Mouse (Mus musculus) embryonic facial prominence, embryonic 13.5 days (tissue): ENCODE results near the gene Piwil1. TPM values are rescaled to one million over a fixed set of nuclear protein-coding genes. Genes with fewer than 3 reads are reported as not detected.

Source experiments
- ATAC-seq: fragments of 200-750 bp; cut with Nextera tagmentation; 2 replicates; pipeline ENCODE4 v1.8.0; 2017; ENCODE audit warnings: low read depth; ENCODE audit not compliant: insufficient number of reproducible peaks, insufficient read depth, low FRiP score, low TSS enrichment
- H3K27ac ChIP-seq: fragments of 300-500 bp; sonication (generic); 2 replicates; pipeline ENCODE4 v1.5.1; 2015; ENCODE audit warnings: moderate library complexity, mild to moderate bottlenecking, inconsistent platforms
- H3K27me3 ChIP-seq: fragments of 300-500 bp; sonication (generic); 2 replicates; pipeline ENCODE4 v1.6.1; 2015; ENCODE audit warnings: mild to moderate bottlenecking, inconsistent platforms
- H3K36me3 ChIP-seq: fragments of 300-500 bp; sonication (generic); 2 replicates; pipeline ENCODE4 v1.6.1; 2015; ENCODE audit warnings: mild to moderate bottlenecking, inconsistent platforms
- H3K4me1 ChIP-seq: fragments of 300-500 bp; sonication (generic); 2 replicates; pipeline ENCODE4 v1.6.1; 2015; ENCODE audit warnings: inconsistent platforms
- H3K4me2 ChIP-seq: fragments of 300-500 bp; sonication (generic); 2 replicates; pipeline ENCODE4 v1.6.1; 2015; ENCODE audit warnings: moderate library complexity, mild to moderate bottlenecking, inconsistent platforms
- H3K4me3 ChIP-seq: fragments of 300-500 bp; sonication (generic); 2 replicates; pipeline ENCODE4 v1.5.1; 2015; ENCODE audit warnings: mild to moderate bottlenecking, inconsistent platforms
- H3K9ac ChIP-seq: fragments of 300-500 bp; sonication (generic); 2 replicates; pipeline ENCODE4 v1.6.1; 2015; ENCODE audit warnings: mild to moderate bottlenecking, inconsistent platforms
- H3K9me3 ChIP-seq: fragments of 300-500 bp; sonication (generic); 2 replicates; pipeline ENCODE4 v1.6.1; 2016; ENCODE audit warnings: inconsistent platforms
- WGBS: fragments of 180-500 bp; shearing (Covaris S2); methylation state at CpG from one replicate; pipeline ENCODE4 v1.1.7; 2015; ENCODE audit warnings: mixed read lengths; 5-methylcytosine and 5-hydroxymethylcytosine counted together
- polyA plus RNA-seq: library from polyadenylated mRNA; unstranded; fragments of >200 nt; fragmentation: Nextera tagmentation; extraction: Ambion mirVana; gene quantifications from 2 replicates; pipeline ENCODE4 v1.2.1, GENCODE M21; 2015

Gene Piwil1
- polyA plus RNA-seq, 1 experiment from 2014 or later = not detected

- Histone ChIP-seq H3K9ac (no peak overlapping the region), H3K36me3 (no peaks in the 10 kb centered on the region), H3K9me3 (peaks cover 7% of the 10 kb centered on the region; the same call in 1 of the 2 replicates), H3K27me3 (peaks cover 4% of the 10 kb centered on the region), H3K27ac (peak overlapping the region; percentile 7; the same call in 1 of the 2 replicates), H3K4me2 (peak overlapping the region; percentile 49), H3K4me1 (peaks cover 15% of the 10 kb centered on the region), H3K4me3 (no peak overlapping the region)
- ATAC-seq = peak; percentile 69; the same call in 1 of the 2 replicates
- 8% methylated on average over 15 of the region's 15 CpGs for WGBS
Measured at GRCm38 (mm10) chr5:128684621-128685020, 17.7 kb upstream of the Piwil1 start.

GRCm38 (mm10) chr5:128687139-128687538, 15.2 kb upstream of the Piwil1 start:
- Histone ChIP-seq H3K27me3 (peaks cover 4% of the 10 kb centered on the region), H3K4me2 (no peak overlapping the region), H3K36me3 (no peaks in the 10 kb centered on the region), H3K9ac (no peak overlapping the region), H3K4me3 (no peak overlapping the region), H3K9me3 (peaks cover 7% of the 10 kb centered on the region; the same call in 1 of the 2 replicates), H3K27ac (no peak overlapping the region), H3K4me1 (peaks cover 15% of the 10 kb centered on the region)
- no peak for ATAC-seq
- 80% methylated on average over 5 of the region's 5 CpGs for WGBS

GRCm38 (mm10) chr5:128694107-128694506, 8.2 kb upstream of the Piwil1 start:
- Histone ChIP-seq H3K9ac (no peak overlapping the region), H3K4me3 (no peak overlapping the region), H3K4me2 (no peak overlapping the region), H3K27ac (no peak overlapping the region), H3K4me1 (peaks cover 24% of the 10 kb centered on the region), H3K36me3 (no peaks in the 10 kb centered on the region), H3K9me3 (no peaks in the 10 kb centered on the region), H3K27me3 (peaks cover 10% of the 10 kb centered on the region; the same call in 1 of the 2 replicates)
- ATAC-seq = no peak
- 68% methylated on average over 6 of the region's 6 CpGs for WGBS

- Histone ChIP-seq H3K36me3 (no peaks in the 10 kb centered on the region), H3K4me3 (no peak overlapping the region), H3K4me2 (peak overlapping the region; percentile 14; the same call in 1 of the 2 replicates), H3K4me1 (peaks cover 24% of the 10 kb centered on the region), H3K9me3 (no peaks in the 10 kb centered on the region), H3K27ac (no peak overlapping the region), H3K9ac (no peak overlapping the region), H3K27me3 (peaks cover 10% of the 10 kb centered on the region; the same call in 1 of the 2 replicates)
- WGBS = 31% methylated on average over 18 of the region's 18 CpGs
- ATAC-seq = no peak
Measured at GRCm38 (mm10) chr5:128694611-128695325, 7.6 kb upstream of the Piwil1 start.

- H3K27me3 ChIP-seq = peaks cover 10% of the 10 kb centered on the region; the same call in 1 of the 2 replicates
- H3K27ac ChIP-seq = no peak overlapping the region
- 28% methylated on average over 10 of the region's 10 CpGs for WGBS
- H3K9ac ChIP-seq = no peak overlapping the region
- H3K4me3 ChIP-seq = no peak overlapping the region
- H3K9me3 ChIP-seq = no peaks in the 10 kb centered on the region
- peak overlapping the region; percentile 39 for H3K4me2 ChIP-seq
- no peak for ATAC-seq
- H3K4me1 ChIP-seq = peaks cover 24% of the 10 kb centered on the region
- no peaks in the 10 kb centered on the region for H3K36me3 ChIP-seq
Measured at GRCm38 (mm10) chr5:128696824-128697223, 5.5 kb upstream of the Piwil1 start.

GRCm38 (mm10) chr5:128700716-128701115, 1.6 kb upstream of the Piwil1 start:
- Histone ChIP-seq H3K9me3 (no peaks in the 10 kb centered on the region), H3K9ac (no peak overlapping the region), H3K27me3 (peaks cover 7% of the 10 kb centered on the region; the same call in 1 of the 2 replicates), H3K36me3 (no peaks in the 10 kb centered on the region), H3K4me2 (no peak overlapping the region), H3K4me3 (no peak overlapping the region), H3K27ac (no peak overlapping the region), H3K4me1 (peaks cover 24% of the 10 kb centered on the region)
- 32% methylated on average over 11 of the region's 11 CpGs for WGBS
- no peak for ATAC-seq

GRCm38 (mm10) chr5:128703688-128704087, 1.4 kb downstream of the Piwil1 start:
- H3K9me3 ChIP-seq = 0 out of 2 replicates have a peak, but pooled peaks cover 3% of the 10 kb centered on the region
- WGBS = 18% methylated on average over 10 of the region's 10 CpGs
- no peaks in the 10 kb centered on the region for H3K36me3 ChIP-seq
- peaks cover 11% of the 10 kb centered on the region for H3K4me1 ChIP-seq
- no peak overlapping the region for H3K27ac ChIP-seq
- H3K9ac ChIP-seq = no peak overlapping the region
- no peak overlapping the region for H3K4me3 ChIP-seq
- no peaks in the 10 kb centered on the region for H3K27me3 ChIP-seq
- peak overlapping the region; percentile 45 for H3K4me2 ChIP-seq
- no peak for ATAC-seq

- Histone ChIP-seq H3K4me1 (peaks cover 11% of the 10 kb centered on the region), H3K36me3 (no peaks in the 10 kb centered on the region), H3K9me3 (0 out of 2 replicates have a peak, but pooled peaks cover 3% of the 10 kb centered on the region), H3K27me3 (no peaks in the 10 kb centered on the region), H3K9ac (no peak overlapping the region), H3K4me2 (peak overlapping the region; percentile 45), H3K27ac (no peak overlapping the region; the same call in 1 of the 2 replicates), H3K4me3 (no peak overlapping the region)
- 40% methylated on average over 15 of the region's 19 CpGs for WGBS
- no peak for ATAC-seq
Measured at GRCm38 (mm10) chr5:128704134-128704904, 2.0 kb downstream of the Piwil1 start.

GRCm38 (mm10) chr5:128706467-128706866, 4.1 kb downstream of the Piwil1 start:
- Histone ChIP-seq H3K4me3 (no peak overlapping the region), H3K36me3 (no peaks in the 10 kb centered on the region), H3K27me3 (no peaks in the 10 kb centered on the region), H3K27ac (no peak overlapping the region), H3K4me1 (peaks cover 15% of the 10 kb centered on the region), H3K9ac (no peak overlapping the region), H3K9me3 (0 out of 2 replicates have a peak, but pooled peaks cover 3% of the 10 kb centered on the region), H3K4me2 (no peak overlapping the region)
- ATAC-seq = no peak
- 98% methylated on average over 1 of the region's 1 CpGs for WGBS

GRCm38 (mm10) chr5:128707271-128707670, 4.9 kb downstream of the Piwil1 start:
- Histone ChIP-seq H3K27ac (no peak overlapping the region), H3K4me1 (peaks cover 15% of the 10 kb centered on the region), H3K9me3 (0 out of 2 replicates have a peak, but pooled peaks cover 3% of the 10 kb centered on the region), H3K4me2 (no peak overlapping the region), H3K36me3 (no peaks in the 10 kb centered on the region), H3K9ac (no peak overlapping the region), H3K27me3 (no peaks in the 10 kb centered on the region), H3K4me3 (no peak overlapping the region)
- no peak for ATAC-seq
- WGBS = 93% methylated on average over 11 of the region's 11 CpGs

GRCm38 (mm10) chr5:128708929-128709328, 6.6 kb downstream of the Piwil1 start:
- no peak overlapping the region for H3K9ac ChIP-seq
- no peak for ATAC-seq
- no peak overlapping the region for H3K4me2 ChIP-seq
- no peak overlapping the region for H3K27ac ChIP-seq
- WGBS = 82% methylated on average over 5 of the region's 5 CpGs
- no peak overlapping the region for H3K4me3 ChIP-seq
- H3K36me3 ChIP-seq = no peaks in the 10 kb centered on the region
- peaks cover 14% of the 10 kb centered on the region for H3K4me1 ChIP-seq
- no peaks in the 10 kb centered on the region for H3K27me3 ChIP-seq
- 0 out of 2 replicates have a peak, but pooled peaks cover 3% of the 10 kb centered on the region for H3K9me3 ChIP-seq
